Mouse (Mus musculus): ENCODE measurements around the gene Bri3.

DNA sequence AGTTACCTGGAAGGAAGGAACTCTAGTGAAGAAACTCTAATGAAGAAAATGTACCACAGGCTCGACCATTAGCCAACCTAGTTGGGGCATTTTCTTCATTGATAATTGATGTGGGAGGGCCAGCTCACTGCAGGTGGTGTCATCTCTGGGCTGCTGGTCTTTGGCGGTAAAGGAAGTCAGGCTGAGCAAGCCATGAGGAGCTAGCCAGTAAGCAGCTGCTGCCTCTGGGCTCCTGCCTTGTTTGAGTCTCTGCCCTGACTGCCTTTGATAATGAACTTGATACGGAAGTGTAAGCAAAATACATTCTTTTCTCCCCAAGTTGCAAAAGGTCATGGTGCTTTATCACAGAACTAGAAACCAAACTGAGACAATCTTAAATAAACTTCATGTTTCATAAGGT lies 72.2 kb downstream of the Bri3 start:
- TF ChIP-seq CTCF (IDR thresholded peaks at IDR 0.05; ENCODE audit: extremely low read depth, insufficient read depth, low read length) (no peak), POLR2A (IDR thresholded peaks at IDR 0.05; ENCODE audit: extremely low read depth, insufficient read depth, low read length) (no peak)
